Mouse (Mus musculus): ENCODE measurements around the gene Mien1. TPM values are rescaled to one million over a fixed set of nuclear protein-coding genes. Genes with fewer than 3 reads are reported as not detected.

The Mien1 gene
- polyA plus RNA-seq, 1 experiment, result 89.1 TPM

GRCm38 (mm10) chr11:98449921-98450771, 11.4 kb upstream of the Mien1 start:
- H3K36me3 ChIP-seq (replicated peaks; ENCODE audit: low read length), result no peaks in the 10 kb centered on the region
- peaks cover 93% of the 10 kb centered on the region for H3K27me3 ChIP-seq (replicated peaks)
- H3K4me3 ChIP-seq (replicated peaks), result no peak overlapping the region
- H3K4me1 ChIP-seq, result peaks cover 11% of the 10 kb centered on the region
- no peak for TF ChIP-seq GATA1 (IDR thresholded peaks at IDR 0.05; ENCODE audit: borderline replicate concordance, low read length)
- TF ChIP-seq FLI1 (IDR thresholded peaks at IDR 0.05; ENCODE audit: low read length), result no peak
- H3K9me3 ChIP-seq, result no peaks in the 10 kb centered on the region

DNA sequence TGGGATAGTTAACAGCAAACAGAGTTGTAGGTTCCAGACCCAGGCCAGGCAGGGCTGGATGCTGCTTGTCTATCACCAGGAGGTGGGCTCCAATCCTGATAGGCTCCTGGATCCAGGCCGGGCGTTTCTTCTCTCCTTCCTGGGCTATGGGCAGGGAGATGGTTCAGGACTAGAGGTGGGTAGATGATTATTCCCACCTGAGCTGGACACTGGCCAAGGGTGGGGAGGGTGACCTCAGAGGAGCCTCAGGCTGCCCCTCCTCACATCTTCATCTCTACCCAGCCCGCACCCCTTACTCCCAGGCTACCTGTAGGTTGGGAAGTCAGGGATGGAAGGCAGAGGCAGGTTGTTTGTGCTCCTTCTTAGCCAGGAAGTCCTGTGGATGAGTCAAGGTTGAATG, 10.6 kb upstream of the Mien1 start:
- H3K27me3 ChIP-seq (replicated peaks), result peaks cover 89% of the 10 kb centered on the region
- H3K9me3 ChIP-seq, result 0 out of 2 replicates have a peak, but pooled peaks cover 2% of the 10 kb centered on the region
- H3K4me1 ChIP-seq, result peaks cover 11% of the 10 kb centered on the region
- TF ChIP-seq FLI1 (IDR thresholded peaks at IDR 0.05; ENCODE audit: low read length) (no peak), GATA1 (IDR thresholded peaks at IDR 0.05; ENCODE audit: borderline replicate concordance, low read length) (no peak)
- H3K4me3 ChIP-seq (replicated peaks), result no peak overlapping the region
- no peaks in the 10 kb centered on the region for H3K36me3 ChIP-seq (replicated peaks; ENCODE audit: low read length)

GRCm38 (mm10) chr11:98448191-98448790, 9.5 kb upstream of the Mien1 start:
- H3K27me3 ChIP-seq (replicated peaks), result peaks cover 84% of the 10 kb centered on the region
- no peaks in the 10 kb centered on the region for H3K36me3 ChIP-seq (replicated peaks; ENCODE audit: low read length)
- no peak for TF ChIP-seq FLI1 (IDR thresholded peaks at IDR 0.05; ENCODE audit: low read length)
- no peak for TF ChIP-seq GATA1 (IDR thresholded peaks at IDR 0.05; ENCODE audit: borderline replicate concordance, low read length)
- H3K4me3 ChIP-seq (replicated peaks), result no peak overlapping the region
- peaks cover 9% of the 10 kb centered on the region for H3K9me3 ChIP-seq
- peaks cover 11% of the 10 kb centered on the region for H3K4me1 ChIP-seq

DNA sequence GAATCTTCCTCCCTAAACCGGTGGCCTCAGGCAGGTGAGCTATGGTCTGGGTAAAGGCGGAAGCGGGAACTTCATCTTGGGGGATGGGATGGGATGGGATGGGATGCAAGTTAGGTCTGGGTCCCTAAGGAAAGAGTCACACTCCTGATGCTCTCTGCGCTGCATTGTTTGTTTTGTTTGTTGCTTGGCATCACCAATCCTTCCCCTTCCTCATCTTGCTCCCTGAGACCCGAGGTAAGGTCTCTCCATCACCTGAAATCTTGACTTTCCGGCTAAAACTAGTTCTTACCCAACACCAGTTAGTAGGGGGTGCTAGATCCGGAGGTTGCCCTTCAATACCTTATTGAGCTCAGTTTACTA, 8.7 kb upstream of the Mien1 start:
- peaks cover 11% of the 10 kb centered on the region for H3K4me1 ChIP-seq
- H3K4me3 ChIP-seq (replicated peaks), result no peak overlapping the region
- H3K9me3 ChIP-seq, result peaks cover 9% of the 10 kb centered on the region
- no peaks in the 10 kb centered on the region for H3K36me3 ChIP-seq (replicated peaks; ENCODE audit: low read length)
- H3K27me3 ChIP-seq (replicated peaks), result peaks cover 79% of the 10 kb centered on the region
- TF ChIP-seq FLI1 (IDR thresholded peaks at IDR 0.05; ENCODE audit: low read length) (no peak), GATA1 (IDR thresholded peaks at IDR 0.05; ENCODE audit: borderline replicate concordance, low read length) (no peak)

DNA sequence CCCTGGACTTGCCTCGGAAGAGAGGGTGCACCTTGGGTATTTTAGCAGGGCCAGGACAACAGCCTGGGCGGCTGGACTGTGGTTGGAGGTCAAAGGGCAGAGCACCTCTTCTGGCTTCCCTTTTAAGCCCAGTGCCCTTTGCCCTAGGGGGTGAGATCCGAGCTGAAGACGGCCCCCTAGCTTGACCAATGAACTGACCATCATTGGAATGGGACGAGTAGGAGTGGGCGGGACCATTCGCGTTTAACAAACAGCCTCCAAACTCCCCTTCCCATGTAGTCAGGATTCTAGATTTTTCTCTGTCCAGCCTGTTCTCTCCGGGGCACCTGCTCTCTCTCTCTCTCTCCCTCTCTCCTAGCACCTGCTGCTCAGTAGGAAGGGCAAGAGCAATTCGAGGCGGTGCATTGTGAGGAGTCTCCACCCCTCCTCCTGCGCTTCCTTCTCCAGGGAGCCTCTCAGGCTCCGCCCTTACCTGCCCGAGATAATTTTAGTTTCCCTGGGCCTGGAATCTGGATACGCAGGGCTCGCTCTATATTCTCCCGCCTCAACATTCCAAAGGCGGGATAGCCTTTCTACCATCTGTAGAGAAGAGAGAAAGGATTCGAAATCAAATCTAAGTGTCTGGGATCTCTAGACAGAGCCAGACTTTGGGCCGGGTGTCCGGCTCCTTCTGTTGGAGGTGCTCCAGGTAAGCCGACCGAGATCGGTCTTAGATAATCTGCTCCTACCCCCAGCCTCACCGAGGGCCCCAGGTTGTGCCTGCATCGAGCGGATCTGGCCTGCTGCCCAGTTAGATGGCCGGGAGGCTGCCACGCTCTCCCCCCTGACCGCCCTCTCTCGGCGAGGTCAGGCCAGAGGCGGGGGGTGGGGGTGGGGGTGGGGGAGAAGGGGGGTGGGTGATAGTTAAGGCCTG, 8.0 kb upstream of the Mien1 start:
- no peak overlapping the region for H3K4me3 ChIP-seq (replicated peaks)
- no peaks in the 10 kb centered on the region for H3K36me3 ChIP-seq (replicated peaks; ENCODE audit: low read length)

DNA sequence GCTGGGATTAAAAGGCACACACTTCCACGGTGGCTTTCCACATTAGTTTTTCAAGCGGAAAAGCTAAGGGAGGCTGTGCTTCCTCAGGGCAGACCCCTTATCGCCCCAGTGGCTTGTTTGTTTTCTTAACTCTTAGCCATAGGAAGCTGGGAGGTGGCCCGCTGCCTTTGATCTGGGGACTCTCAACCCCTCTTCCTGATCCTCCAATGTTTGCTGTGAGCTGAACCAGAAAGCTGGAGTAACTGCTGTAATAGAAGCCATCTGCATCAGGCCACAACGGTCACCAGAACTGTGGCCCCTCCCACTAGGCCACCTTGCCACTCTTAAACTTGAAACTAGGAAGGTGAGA, 7.4 kb upstream of the Mien1 start, which contains the start of gene Grb7:
TSS of gene Grb7 (plus strand) at position 182 of the 349 bp plus-strand sequence.
- H3K4me1 ChIP-seq, result peaks cover 11% of the 10 kb centered on the region
- peaks cover 69% of the 10 kb centered on the region for H3K27me3 ChIP-seq (replicated peaks)
- no peaks in the 10 kb centered on the region for H3K36me3 ChIP-seq (replicated peaks; ENCODE audit: low read length)
- peaks cover 14% of the 10 kb centered on the region for H3K9me3 ChIP-seq
- no peak within 1 kb of the TSS for H3K4me3 ChIP-seq (replicated peaks)
- TF ChIP-seq GATA1 (IDR thresholded peaks at IDR 0.05; ENCODE audit: borderline replicate concordance, low read length), result no peak
- no peak for TF ChIP-seq FLI1 (IDR thresholded peaks at IDR 0.05; ENCODE audit: low read length)

More for the DNA sequence above, 8.0 kb upstream of the Mien1 start:
- H3K4me1 ChIP-seq, result peaks cover 11% of the 10 kb centered on the region
- H3K27me3 ChIP-seq (replicated peaks), result peaks cover 73% of the 10 kb centered on the region
- peaks cover 11% of the 10 kb centered on the region for H3K9me3 ChIP-seq
- TF ChIP-seq FLI1 (IDR thresholded peaks at IDR 0.05; ENCODE audit: low read length) (no peak), GATA1 (IDR thresholded peaks at IDR 0.05; ENCODE audit: borderline replicate concordance, low read length) (no peak)

DNA sequence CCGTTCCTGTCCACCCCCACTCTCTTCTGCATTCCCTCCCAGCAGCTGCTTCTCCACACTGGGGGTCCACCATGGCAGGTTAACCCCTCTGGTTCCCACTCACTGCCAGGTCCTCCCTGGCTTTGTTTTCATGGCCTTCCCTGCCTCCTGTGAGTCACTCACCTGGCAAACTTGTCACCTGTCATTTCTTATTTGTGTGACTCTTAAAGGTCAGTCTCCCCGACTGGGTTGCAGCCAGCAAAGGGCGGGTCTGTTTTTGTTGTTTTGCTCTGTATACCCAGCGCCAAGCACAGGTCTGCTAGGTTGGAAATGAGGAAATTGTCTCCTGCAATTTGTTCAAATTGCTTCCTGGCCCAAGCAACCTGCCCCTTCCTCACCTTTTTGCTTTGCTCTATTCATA, 6.9 kb upstream of the Mien1 start:
- peaks cover 64% of the 10 kb centered on the region for H3K27me3 ChIP-seq (replicated peaks)

GRCm38 (mm10) chr11:98445238-98445637, 6.4 kb upstream of the Mien1 start:
- Histone ChIP-seq H3K4me3 (replicated peaks) (no peak overlapping the region), H3K36me3 (replicated peaks; ENCODE audit: low read length) (no peaks in the 10 kb centered on the region), H3K9me3 (peaks cover 14% of the 10 kb centered on the region), H3K4me1 (peaks cover 11% of the 10 kb centered on the region), H3K27me3 (replicated peaks) (peaks cover 59% of the 10 kb centered on the region)
- TF ChIP-seq FLI1 (IDR thresholded peaks at IDR 0.05; ENCODE audit: low read length), result no peak
- TF ChIP-seq GATA1 (IDR thresholded peaks at IDR 0.05; ENCODE audit: borderline replicate concordance, low read length), result no peak

More for the DNA sequence above, 6.9 kb upstream of the Mien1 start:
- H3K4me1 ChIP-seq, result peaks cover 11% of the 10 kb centered on the region
- TF ChIP-seq GATA1 (IDR thresholded peaks at IDR 0.05; ENCODE audit: borderline replicate concordance, low read length), result no peak
- no peak for TF ChIP-seq FLI1 (IDR thresholded peaks at IDR 0.05; ENCODE audit: low read length)
- peaks cover 14% of the 10 kb centered on the region for H3K9me3 ChIP-seq
- H3K36me3 ChIP-seq (replicated peaks; ENCODE audit: low read length), result no peaks in the 10 kb centered on the region
- H3K4me3 ChIP-seq (replicated peaks), result no peak overlapping the region

GRCm38 (mm10) chr11:98443688-98444087, 4.9 kb upstream of the Mien1 start:
- no peak for TF ChIP-seq FLI1 (IDR thresholded peaks at IDR 0.05; ENCODE audit: low read length)
- no peak for TF ChIP-seq GATA1 (IDR thresholded peaks at IDR 0.05; ENCODE audit: borderline replicate concordance, low read length)
- Histone ChIP-seq H3K27me3 (replicated peaks) (peaks cover 45% of the 10 kb centered on the region), H3K4me3 (replicated peaks) (no peak overlapping the region), H3K4me1 (peaks cover 15% of the 10 kb centered on the region), H3K36me3 (replicated peaks; ENCODE audit: low read length) (no peaks in the 10 kb centered on the region), H3K9me3 (peaks cover 14% of the 10 kb centered on the region)
